Comparison of ENCODE assay signal across 12 mouse cellular contexts in genomic region chr4:41670836-41671235, GRCm38 (mm10).
"Had no signal": no experiment of that assay in that cellular context is flagged by ENCODE, and none has a peak within 500 bp of the region (broad histone marks: within the 10 kb centered on the region; RNA-seq: fewer than 3 reads in every experiment).

No protein-coding gene starts in this region.

- H3K27ac ChIP-seq: layer of hippocampus, adult 2 months; limb, embryonic 13.5 days; liver, embryonic 14.5 days had no signal

- H3K4me2 ChIP-seq: neural tube, embryonic 13.5 days had no signal

- H3K9me3 ChIP-seq: limb, embryonic 13.5 days; neural tube, embryonic 13.5 days had no signal

- H3K36me3 ChIP-seq: limb, embryonic 13.5 days had no signal

- DNase-seq: kidney, postnatal 4 days; left cerebral cortex, postnatal 4 days; lung, adult 18-20 months; retina, postnatal 1 day; right cerebral cortex, postnatal 4 days; spleen, adult 18-20 months; thymus, adult 18-20 months; thymus, postnatal 14 days had no signal

- H3K27me3 ChIP-seq: neural tube, embryonic 13.5 days had no signal

- H3K9ac ChIP-seq: liver, embryonic 14.5 days had no signal

- H3K4me3 ChIP-seq: layer of hippocampus, adult 2 months; limb, embryonic 13.5 days; neural tube, embryonic 13.5 days had no signal
